Mouse (Mus musculus): ENCODE measurements at regions not wholly inside any gene's neighbourhood (a gene's known extent, or its start where the extent isn't known, plus 50 kb on each side); places are given as distances from the start of the nearest gene placed in this dataset.

- Histone ChIP-seq H3K4me1 (ENCODE audit: control insufficient read depth) (no peaks in the 10 kb centered on the region), H3K27me3 (ENCODE audit: control insufficient read depth) (no peaks in the 10 kb centered on the region), H3K9me3 (ENCODE audit: control insufficient read depth, low read length) (no peaks in the 10 kb centered on the region), H3K36me3 (ENCODE audit: control insufficient read depth) (no peaks in the 10 kb centered on the region), H3K4me3 (replicated peaks) (no peak overlapping the region)
- no peak for TF ChIP-seq GATA1 (IDR thresholded peaks at IDR 0.05; ENCODE audit: low read length)
- no peak for TF ChIP-seq TAL1 (IDR thresholded peaks at IDR 0.05; ENCODE audit: low read length)
Measured at GRCm38 (mm10) chr9:72205815-72206214, 68.8 kb upstream of the Zfp280d start.

GRCm38 (mm10) chr9:72206911-72207310, 67.7 kb upstream of the Zfp280d start:
- H3K36me3 ChIP-seq (ENCODE audit: control insufficient read depth) = no peaks in the 10 kb centered on the region
- H3K27me3 ChIP-seq (ENCODE audit: control insufficient read depth) = no peaks in the 10 kb centered on the region
- no peak for TF ChIP-seq TAL1 (IDR thresholded peaks at IDR 0.05; ENCODE audit: low read length)
- no peak for TF ChIP-seq GATA1 (IDR thresholded peaks at IDR 0.05; ENCODE audit: low read length)
- no peaks in the 10 kb centered on the region for H3K4me1 ChIP-seq (ENCODE audit: control insufficient read depth)
- no peaks in the 10 kb centered on the region for H3K9me3 ChIP-seq (ENCODE audit: control insufficient read depth, low read length)
- H3K4me3 ChIP-seq (replicated peaks) = no peak overlapping the region

- Histone ChIP-seq H3K9me3 (ENCODE audit: control insufficient read depth, low read length) (no peaks in the 10 kb centered on the region), H3K4me3 (replicated peaks) (no peak overlapping the region), H3K27me3 (ENCODE audit: control insufficient read depth) (no peaks in the 10 kb centered on the region), H3K4me1 (ENCODE audit: control insufficient read depth) (no peaks in the 10 kb centered on the region), H3K36me3 (ENCODE audit: control insufficient read depth) (no peaks in the 10 kb centered on the region)
- TF ChIP-seq GATA1 (IDR thresholded peaks at IDR 0.05; ENCODE audit: low read length) (no peak), TAL1 (IDR thresholded peaks at IDR 0.05; ENCODE audit: low read length) (no peak)
Measured at GRCm38 (mm10) chr9:72208296-72208695, 66.4 kb upstream of the Zfp280d start.

GRCm38 (mm10) chr9:72217296-72218028, 57.2 kb upstream of the Zfp280d start:
- H3K36me3 ChIP-seq (ENCODE audit: control insufficient read depth) = no peaks in the 10 kb centered on the region
- peaks cover 3% of the 10 kb centered on the region; the same call in 1 of the 2 replicates for H3K9me3 ChIP-seq (ENCODE audit: control insufficient read depth, low read length)
- H3K27me3 ChIP-seq (ENCODE audit: control insufficient read depth) = no peaks in the 10 kb centered on the region
- no peak overlapping the region for H3K4me3 ChIP-seq (replicated peaks)
- H3K4me1 ChIP-seq (ENCODE audit: control insufficient read depth) = no peaks in the 10 kb centered on the region
- TF ChIP-seq TAL1 (IDR thresholded peaks at IDR 0.05; ENCODE audit: low read length) (no peak), GATA1 (IDR thresholded peaks at IDR 0.05; ENCODE audit: low read length) (no peak)

- Histone ChIP-seq H3K27me3 (ENCODE audit: control insufficient read depth) (no peaks in the 10 kb centered on the region), H3K4me3 (replicated peaks) (no peak overlapping the region), H3K9me3 (ENCODE audit: control insufficient read depth, low read length) (peaks cover 3% of the 10 kb centered on the region; the same call in 1 of the 2 replicates), H3K4me1 (ENCODE audit: control insufficient read depth) (no peaks in the 10 kb centered on the region), H3K36me3 (ENCODE audit: control insufficient read depth) (no peaks in the 10 kb centered on the region)
- TF ChIP-seq TAL1 (IDR thresholded peaks at IDR 0.05; ENCODE audit: low read length) (no peak), GATA1 (IDR thresholded peaks at IDR 0.05; ENCODE audit: low read length) (no peak)
Measured at GRCm38 (mm10) chr9:72218736-72219135, 55.9 kb upstream of the Zfp280d start.

- Histone ChIP-seq H3K4me1 (ENCODE audit: control insufficient read depth) (no peaks in the 10 kb centered on the region), H3K4me3 (replicated peaks) (no peak overlapping the region), H3K27me3 (ENCODE audit: control insufficient read depth) (no peaks in the 10 kb centered on the region), H3K9me3 (ENCODE audit: control insufficient read depth, low read length) (peaks cover 3% of the 10 kb centered on the region; the same call in 1 of the 2 replicates), H3K36me3 (ENCODE audit: control insufficient read depth) (no peaks in the 10 kb centered on the region)
- TF ChIP-seq TAL1 (IDR thresholded peaks at IDR 0.05; ENCODE audit: low read length) = no peak
- TF ChIP-seq GATA1 (IDR thresholded peaks at IDR 0.05; ENCODE audit: low read length) = no peak
Measured at GRCm38 (mm10) chr9:72219892-72220291, 54.8 kb upstream of the Zfp280d start.

GRCm38 (mm10) chr9:72221333-72221732, 53.3 kb upstream of the Zfp280d start:
- H3K27me3 ChIP-seq (ENCODE audit: control insufficient read depth) = no peaks in the 10 kb centered on the region
- H3K4me1 ChIP-seq (ENCODE audit: control insufficient read depth) = no peaks in the 10 kb centered on the region
- peaks cover 3% of the 10 kb centered on the region; the same call in 1 of the 2 replicates for H3K9me3 ChIP-seq (ENCODE audit: control insufficient read depth, low read length)
- H3K36me3 ChIP-seq (ENCODE audit: control insufficient read depth) = no peaks in the 10 kb centered on the region
- no peak overlapping the region for H3K4me3 ChIP-seq (replicated peaks)
- TF ChIP-seq TAL1 (IDR thresholded peaks at IDR 0.05; ENCODE audit: low read length) = no peak
- no peak for TF ChIP-seq GATA1 (IDR thresholded peaks at IDR 0.05; ENCODE audit: low read length)

Measured in erythroblast, embryonic 14.5 days (primary cell).